Mouse (Mus musculus) c-Kit-positive CD71-negative TER-119-negative erythroid progenitor cells, embryonic 14.5 days (primary cell): Measurements from ENCODE around the gene Ccr8.
"Not testable (repeated sequence)": the region's sequence is repeated elsewhere in the genome, so short reads cannot be mapped to it uniquely, and the experiment has no call there.

Experiments used
- DNase-seq: peaks from one replicate; pipeline ENCODE4 v3.0.0-alpha.2; 2013; ENCODE audit warnings: low read depth

The Ccr8 gene

DNA sequence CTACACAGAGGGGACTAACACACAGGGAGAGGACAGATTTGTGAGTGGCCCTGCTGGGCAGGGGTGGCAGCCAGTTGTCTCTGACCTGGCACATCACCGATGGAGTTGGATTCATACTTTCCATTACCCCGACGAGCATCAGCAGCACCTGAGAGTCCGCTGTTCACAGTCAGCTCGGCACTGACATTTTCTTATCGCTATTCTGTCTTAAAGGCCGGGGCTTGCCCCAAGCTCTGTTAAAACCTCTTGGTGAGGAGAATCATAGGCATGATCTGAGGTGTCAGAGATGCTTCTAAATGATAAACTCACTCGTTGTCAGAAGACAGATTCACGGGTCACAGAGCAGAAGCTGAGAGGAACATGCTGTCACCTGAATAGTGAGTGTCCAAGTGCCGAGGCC is 828 bp upstream of the Ccr8 start:
- DNase-seq = no peak

DNA sequence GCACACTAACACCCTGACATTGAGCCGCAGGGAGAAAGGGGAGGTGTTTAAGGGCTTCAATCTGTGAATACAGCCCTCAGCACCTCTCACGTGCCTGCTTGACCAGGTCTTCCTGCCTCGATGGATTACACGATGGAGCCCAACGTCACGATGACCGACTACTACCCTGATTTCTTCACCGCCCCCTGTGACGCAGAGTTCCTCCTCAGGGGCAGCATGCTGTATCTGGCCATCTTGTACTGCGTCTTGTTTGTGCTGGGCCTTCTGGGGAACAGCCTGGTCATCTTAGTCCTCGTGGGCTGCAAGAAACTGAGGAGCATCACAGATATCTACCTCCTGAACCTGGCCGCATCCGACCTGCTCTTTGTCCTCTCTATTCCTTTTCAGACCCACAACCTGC is 1.8 kb downstream of the Ccr8 start:
- DNase-seq = no peak

DNA sequence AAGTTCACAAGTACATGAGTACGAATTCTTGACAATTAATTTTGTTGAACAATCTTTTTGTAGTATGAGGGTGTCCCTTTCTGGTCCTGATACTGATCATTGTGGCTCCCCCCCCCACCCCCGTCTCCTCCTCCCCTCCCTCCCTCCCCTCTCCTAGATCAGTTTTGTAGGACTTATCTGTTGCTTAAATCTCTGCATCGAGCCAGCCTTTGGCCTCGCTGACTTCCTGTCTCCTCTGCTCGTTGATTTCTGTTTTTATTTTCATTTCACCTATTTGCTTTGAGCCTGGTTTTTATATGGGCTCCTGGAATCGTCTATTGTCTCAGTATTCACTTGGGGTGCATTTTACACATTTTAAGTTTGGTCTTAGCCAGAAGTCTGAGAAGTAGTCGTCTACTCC is 4.0 kb downstream of the Ccr8 start:
- no peak for DNase-seq

DNA sequence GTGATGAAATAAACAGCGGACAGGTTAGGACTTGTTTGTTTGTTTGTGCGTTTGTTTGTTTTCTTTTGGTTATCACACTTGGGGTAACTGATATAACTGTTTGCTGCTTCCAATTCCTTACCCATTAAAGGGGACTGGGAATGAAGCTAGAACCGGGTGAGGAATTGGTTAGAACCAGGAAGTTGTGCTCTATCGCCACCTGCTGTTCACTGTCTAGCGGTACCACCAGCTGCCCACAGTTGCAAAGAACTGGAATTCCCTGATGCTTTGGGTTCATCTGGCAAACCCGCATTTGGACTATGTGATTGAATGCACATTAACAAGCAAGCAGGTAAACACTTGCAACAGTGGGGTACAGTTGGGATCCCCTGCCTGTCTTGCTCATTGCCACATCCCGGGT is 6.8 kb downstream of the Ccr8 start:
- no peak for DNase-seq

DNA sequence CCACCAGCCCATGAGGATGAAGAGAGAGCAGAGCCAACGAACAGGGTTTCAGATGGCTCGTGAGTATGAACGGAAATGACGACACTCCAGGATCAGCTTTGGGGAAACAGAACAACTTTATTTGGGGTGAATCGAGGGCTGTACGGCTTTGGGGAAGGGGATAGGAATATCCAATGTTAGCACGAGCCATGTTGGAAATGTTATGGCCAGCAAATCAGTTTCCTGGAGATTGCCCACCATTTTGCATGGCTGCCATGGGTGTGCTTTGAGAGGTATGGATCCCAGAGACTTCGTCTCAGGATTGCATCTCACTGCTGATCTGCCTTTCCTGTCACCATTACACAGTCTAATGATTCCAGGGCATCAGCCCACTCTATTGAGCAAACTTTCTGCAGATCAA is 7.4 kb downstream of the Ccr8 start:
- DNase-seq = no peak

DNA sequence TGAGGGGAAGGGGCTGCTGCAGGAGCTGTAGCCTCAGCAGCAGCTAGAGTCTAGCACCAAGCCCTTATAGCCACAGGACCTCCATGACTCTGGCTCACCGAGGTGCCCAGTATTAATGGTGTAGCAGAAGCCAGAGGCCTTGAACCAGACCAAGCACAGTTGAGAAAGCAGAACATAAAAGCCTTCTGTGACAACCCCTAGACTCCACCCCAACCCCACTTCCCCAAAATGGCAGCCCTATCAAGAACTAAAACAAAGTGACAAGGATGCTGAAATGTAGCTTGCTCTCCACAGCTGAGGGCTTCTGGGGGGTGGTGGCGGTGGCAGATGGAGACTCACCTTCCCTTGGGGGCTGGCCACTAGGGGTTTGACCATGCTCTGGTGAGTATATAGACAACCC is 9.3 kb downstream of the Ccr8 start:
- DNase-seq = no peak

DNA sequence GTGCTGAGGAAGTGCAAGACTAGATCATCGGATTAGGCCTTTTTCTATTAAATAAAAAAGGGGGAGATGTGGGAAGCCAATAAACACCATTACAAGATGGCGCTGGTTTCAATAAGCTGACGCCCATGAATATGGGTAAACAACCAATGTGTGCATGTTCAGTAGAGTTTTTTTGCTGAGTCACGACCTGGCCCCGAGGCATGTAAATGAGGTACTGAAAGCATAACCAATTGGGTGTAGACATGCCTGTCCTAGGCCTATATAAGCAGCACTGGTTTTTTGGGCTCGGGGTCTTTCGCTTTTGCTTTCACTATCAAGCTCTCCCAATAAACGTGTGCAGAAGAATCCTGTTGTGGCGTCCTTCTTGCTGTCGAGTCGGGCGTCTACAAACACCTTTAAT is 17.0 kb downstream of the Ccr8 start:
- DNase-seq = not testable (repeated sequence)

DNA sequence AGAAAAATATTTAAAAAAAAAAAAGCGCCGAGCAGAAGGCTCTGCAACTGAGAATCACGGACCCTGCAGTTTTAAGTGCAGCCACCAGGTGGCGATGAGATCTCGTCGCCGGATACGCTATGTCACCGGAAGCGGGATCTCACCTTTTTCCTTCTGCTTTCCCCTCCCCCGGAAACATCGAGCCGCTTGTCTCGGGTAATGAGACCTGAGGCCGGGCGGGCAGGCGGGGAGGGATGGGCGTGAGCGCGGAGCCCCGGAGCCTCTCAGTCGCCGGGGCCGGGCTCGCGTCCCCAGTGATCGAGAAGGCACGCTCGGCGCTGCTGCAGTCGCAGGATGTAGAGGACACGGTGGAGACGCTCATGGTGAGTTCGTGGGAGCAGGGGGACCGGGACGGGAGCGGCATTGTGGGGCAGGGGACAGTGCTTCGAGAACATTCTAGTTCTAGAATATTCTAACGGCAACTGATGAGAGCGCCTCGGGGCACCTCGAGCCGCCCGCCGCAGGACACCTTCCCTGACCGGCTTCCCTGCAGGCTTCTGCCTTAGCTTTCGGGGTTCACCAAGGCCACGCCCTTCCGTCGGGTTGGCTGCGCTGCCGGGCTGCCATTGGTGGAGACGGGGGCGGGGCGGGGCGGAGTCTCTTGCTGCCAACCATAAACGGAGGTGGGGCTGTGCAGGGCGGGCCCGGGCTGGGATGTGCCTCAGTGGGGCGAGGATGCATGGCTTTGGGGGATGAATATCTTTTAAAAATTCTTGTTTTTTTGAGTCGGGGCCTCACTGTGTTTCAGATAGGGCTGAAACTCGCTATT is 18.5 kb downstream of the Ccr8 start, which contains the start of gene Slc25a38:
TSS of gene Slc25a38 (plus strand) at position 164 of the 808 bp plus-strand sequence.
- DNase-seq = peak; percentile 90

DNA sequence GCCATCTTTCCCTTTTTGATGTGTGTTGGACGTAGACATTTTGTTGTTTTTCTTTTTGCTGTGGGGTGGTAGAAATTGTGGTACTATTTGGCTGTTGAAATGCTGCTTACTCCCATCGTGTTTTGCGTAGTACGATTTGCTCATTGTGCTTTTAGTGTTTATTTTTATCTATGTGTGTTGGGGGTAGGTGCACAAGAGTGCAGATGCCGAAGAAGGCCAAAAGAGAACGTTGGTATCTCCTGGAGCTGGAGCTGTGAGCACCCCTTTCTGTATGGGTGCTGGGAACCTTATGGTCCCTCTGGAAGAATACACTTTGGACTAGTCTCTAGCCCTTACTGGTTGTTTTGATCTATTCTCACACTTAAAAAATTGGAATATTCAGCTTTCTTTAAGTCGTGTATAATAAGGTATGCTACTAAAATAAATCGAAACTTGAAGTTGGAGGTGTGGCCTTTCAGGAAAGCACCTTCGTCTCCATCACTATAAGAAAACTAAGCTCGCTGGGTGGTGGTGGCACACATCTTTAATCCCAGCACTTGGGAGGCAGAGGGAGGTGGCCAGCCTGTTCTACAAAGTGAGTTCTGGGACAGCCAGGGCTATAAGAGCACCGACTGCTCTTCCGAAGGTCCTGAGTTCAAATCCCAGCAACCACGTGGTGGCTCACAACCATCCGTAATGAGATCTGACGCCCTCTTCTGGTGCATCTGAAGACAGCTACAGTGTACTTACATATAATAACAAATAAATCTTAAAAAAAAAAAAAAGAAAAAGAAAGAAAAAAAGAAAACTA is 19.4 kb downstream of the Ccr8 start:
- DNase-seq = no peak

DNA sequence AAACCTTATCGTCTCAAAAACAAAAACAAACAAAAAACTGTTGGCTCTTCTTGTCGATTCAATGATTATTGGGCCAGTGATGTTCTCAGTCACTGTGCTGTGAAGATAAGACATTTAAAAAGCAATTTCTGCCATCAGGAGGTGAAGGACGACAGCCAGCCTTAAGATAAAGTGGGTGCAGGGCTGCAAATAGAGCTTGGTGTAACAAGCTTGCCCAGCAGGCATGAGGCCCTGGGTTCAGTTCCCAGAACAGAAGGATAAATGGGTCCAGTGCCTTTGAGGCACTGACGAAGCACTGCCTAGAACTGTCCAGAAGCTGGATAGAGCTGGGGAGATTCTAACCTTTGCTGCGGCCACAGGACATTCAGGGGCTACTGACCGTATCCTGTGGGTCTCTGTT is 20.6 kb downstream of the Ccr8 start:
- no peak for DNase-seq

DNA sequence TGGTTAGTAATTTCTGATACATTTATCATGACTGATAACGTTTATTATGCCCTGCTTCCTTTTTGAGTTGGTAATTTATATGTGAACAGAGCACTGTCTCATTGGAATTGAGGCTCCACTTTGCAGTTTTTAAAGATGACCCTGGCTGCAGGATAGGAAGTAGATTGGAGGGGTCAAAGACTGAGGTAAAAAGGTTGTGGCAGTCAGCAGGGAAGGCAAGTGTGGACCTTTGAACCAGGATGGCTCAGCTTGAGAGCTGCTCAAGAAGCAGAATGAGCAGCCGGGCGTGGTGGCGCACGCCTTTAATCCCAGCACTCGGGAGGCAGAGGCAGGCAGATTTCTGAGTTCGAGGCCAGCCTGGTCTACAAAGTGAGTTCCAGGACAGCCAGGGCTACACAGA is 21.5 kb downstream of the Ccr8 start:
- no peak for DNase-seq

DNA sequence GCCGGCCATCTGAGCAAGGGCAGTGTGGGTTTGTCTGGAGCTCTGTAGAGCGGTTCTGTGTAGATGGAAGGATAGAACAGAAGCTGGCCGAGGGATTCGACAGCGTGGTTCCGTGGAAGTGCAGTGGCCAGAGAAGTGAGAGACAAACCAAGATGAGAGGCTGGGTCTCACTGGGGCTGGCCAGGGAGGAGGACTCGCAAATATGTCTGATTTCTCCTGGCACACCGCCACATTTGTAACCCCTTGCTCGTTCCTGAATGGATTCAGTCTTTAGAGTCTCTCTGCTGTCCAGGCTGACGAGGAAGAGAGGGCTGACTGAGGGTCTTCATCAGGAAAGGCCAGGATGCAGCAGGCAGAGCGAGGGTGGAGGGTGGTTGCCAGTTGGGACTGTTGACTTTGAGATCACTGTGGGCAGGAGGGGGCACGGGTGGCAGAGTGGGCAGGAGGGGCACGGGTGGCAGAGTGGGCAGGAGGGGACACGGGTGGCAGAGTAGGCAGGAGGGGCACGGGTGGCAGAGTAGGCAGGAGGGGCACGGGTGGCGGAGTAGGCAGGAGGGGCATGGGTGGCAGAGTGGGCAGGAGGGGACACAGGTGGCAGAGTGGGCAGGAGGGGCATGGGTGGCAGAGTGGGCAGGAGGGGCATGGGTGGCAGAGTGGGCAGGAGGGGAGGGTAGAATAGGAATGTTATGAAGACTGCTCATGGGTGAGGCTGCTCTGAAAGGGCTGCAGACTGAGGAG is 22.3 kb downstream of the Ccr8 start:
- no peak for DNase-seq

DNA sequence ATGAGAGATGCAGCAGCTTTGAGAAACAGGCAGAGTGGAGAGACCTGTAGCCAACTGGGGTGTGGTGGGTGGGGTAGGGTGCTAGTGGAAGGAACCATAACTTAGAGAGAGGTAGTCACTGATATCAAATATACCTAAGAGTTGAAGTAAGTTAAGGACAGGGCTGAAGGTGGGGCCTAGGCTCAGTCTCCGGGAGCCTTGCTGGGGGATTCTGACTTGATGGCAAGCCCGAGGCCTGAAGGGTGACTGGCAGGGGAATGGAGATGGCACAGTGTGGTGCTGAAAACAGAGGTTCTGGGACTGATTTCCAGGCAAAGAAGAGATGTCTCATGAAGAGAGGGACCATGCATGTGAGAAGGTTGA is 22.9 kb downstream of the Ccr8 start:
- no peak for DNase-seq

DNA sequence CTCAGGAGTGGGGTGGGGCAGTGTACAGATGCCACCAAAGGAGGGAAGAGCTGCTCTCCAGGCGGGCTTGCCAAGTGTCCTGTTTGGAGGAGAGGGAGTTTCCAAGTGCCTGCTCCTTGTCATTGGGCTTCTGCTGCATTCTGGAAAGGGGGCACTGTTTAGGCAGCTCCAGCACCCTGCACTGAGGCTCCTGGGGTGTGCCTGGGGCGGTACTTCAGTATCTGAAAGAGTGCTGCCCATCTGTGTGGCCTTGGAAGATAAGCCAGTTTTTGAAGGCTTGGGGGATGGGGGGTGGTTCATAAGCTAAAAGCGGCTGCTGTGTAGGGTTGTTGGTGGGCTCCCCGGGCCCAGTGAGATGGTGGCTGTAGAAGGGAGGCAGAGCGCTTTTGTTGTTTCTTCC is 23.7 kb downstream of the Ccr8 start:
- DNase-seq = peak; percentile 47

DNA sequence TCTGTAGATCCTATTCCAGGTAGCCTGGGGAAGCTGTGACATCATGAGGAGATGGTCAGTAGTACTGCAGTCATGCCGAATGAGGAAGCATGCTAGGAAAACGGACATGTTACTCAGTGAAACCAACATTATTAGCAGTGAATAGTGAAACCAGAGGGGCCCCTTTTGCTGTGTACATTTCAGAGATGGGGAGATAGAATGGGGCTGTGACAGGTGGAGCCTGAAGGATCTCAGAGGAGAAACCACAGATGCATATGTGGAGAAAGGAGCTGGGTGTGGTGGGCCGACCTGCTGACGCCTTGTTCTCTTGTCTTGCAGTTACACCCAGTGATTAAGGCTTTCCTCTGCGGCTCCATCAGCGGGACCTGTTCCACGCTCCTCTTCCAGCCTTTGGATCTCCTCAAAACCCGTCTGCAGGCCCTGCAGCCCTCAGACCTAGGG is 24.3 kb downstream of the Ccr8 start:
- peak; percentile 44 for DNase-seq

DNA sequence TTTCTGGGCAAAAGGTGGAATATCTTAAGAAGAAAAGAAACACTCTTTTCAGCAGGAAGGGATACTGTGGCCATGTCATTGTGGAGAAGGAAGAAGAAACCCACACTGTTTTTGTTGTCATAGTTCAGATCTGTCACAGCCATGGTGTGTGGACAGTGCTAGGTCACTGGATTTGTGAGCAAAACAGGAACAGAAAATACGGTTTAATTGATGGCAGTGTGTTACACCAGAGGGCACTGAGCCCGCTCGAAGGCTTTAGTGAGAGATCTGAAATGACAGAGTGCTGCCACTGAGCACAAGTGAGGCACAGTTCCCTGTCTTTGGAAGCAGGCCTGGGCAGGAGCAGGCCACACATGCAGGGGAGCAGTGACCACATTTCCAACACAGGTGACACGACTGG is 26.3 kb downstream of the Ccr8 start:
- no peak for DNase-seq

DNA sequence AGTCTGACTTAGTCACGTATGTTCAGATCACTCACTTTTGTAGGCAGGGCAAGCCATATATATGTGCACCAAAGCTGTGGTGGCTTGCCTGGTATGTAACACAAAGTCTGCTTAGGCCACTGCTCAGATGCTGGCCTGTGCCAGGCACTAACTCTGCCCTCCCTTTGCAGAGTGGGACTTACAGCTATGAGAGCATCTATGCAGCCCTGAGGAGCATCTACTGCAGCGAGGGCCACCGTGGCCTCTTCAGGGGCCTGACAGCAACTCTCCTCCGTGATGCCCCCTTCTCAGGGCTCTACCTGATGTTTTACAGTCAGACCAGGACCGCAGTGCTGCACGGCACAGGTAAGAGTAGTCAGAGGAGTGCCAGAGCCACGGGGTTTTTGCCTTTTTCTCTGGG is 28.6 kb downstream of the Ccr8 start:
- no peak for DNase-seq

DNA sequence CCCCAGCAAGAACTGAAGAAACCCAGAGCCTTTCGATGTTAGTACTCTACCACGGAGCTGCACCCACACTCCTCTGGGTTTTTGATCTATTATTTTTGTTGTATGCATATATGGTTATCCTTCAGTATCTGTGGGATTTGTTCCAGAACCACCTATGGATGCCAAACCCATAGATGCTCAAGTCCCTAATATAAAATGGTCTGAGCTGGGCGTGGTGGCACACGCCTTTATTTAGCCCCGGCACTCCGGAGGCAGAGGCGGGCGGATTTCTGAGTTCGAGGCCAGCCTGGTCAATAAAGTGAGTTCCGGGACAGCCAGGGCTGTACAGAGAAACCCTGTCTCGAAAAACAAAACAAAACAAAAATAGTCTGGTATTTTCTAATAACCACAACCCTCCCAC is 35.0 kb downstream of the Ccr8 start:
- DNase-seq = no peak

DNA sequence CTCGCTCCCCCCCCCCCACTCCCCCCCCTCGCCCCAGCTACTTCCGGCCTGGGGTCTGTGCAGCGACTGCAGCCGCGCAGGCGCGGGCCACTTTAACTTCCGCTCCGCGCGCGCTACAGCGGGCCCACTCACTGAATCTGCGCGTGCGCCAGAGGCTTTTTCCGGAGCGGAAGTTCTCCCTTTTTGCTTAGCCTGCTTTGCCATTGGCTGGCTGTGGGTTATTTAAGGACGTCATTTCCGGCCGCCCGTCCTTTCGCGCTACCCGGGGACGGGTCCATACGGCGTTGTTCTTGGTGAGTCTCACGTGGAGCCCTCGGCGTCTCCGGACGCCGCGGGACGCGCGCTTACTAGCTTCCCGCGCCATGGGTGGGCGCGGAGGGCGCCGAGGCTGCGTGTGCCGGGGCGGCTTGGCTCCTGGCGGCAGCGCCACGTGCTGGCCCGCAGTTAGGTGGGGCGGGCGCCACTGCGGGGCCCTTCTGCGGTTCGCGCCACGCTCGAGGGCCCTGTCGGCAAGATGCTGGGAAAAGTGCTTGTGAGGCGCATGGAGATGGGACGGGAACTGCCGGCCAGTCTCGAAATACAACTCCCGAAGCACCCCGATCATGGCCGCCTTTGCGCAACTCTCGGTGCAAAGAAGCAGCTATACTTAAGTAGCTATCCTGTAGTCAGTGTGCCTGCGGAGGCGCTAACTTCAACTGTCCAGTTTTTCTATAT is 35.8 kb downstream of the Ccr8 start, which contains the start of gene Rpsa:
TSS of gene Rpsa (plus strand) at position 152 of the 714 bp plus-strand sequence.
- DNase-seq = peak; percentile 96

DNA sequence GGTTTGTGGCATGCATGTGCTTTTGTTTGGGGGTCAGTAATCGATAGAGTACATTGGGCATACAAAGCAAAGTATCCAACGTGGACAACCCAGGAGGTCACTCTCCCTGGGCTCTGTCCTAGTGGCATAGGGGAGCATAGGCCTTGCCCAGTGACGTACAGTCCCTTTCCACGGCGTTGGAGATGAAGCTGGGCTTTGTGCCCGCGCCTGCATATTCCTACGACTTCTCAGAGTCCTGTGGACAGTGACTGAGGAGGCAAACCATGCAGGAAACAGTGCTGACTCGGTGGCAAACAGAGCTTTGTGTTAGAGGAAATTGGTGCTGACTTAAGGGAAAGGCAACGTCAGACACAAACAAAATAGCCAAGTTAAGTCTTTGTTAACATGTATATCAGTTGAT is 37.4 kb downstream of the Ccr8 start:
- DNase-seq = no peak

DNA sequence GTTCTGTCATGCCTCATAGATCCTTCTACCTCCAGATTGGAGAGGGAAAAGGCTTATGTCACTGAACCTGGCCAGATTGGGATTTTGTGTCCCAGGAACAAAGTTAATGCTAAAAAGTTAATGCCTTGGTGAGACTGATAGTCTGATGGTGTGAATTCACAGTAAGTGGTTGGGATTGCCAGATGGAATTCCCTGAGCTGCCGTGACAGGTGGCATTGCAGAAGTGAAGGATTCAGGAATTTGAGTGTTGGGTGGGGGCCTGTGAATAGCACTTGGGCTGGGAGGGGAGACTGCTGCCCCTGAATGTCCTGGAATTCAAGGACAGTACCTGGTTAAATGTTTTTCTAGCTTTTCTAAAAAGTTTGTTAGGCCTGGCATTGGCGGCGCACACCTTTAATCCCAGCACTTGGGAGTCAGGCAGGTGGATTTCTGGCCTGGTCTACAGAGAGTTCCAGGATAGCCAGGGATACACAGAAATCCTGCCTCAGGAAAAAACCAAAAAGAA is 39.9 kb downstream of the Ccr8 start:
- DNase-seq = no peak
